Mouse (Mus musculus) forebrain, embryonic 12.5 days (tissue): ENCODE measurements at regions not wholly inside any gene's neighbourhood (a gene's known extent, or its start where the extent isn't known, plus 50 kb on each side); places are given as distances from the start of the nearest gene placed in this dataset.
A peak's percentile ranks its signal among the peaks of the same experiment; 100 is the strongest.

ENCODE experiments used
- ATAC-seq: fragments of 200-750 bp; cut with Nextera tagmentation; 2 replicates; pipeline ENCODE4 v1.8.0; 2017; ENCODE audit warnings: moderate TSS enrichment; ENCODE audit not compliant: low FRiP score
- H3K27ac ChIP-seq: fragments of 300-500 bp; sonication (generic); 2 replicates; pipeline ENCODE4 v1.5.1; 2016; ENCODE audit warnings: mild to moderate bottlenecking
- H3K27me3 ChIP-seq: fragments of 300-500 bp; sonication (generic); 2 replicates; pipeline ENCODE4 v1.6.1; 2016; ENCODE audit warnings: mild to moderate bottlenecking
- H3K36me3 ChIP-seq: fragments of 300-500 bp; sonication (generic); replicated peaks from 2 replicates; pipeline ENCODE4 v1.6.1; 2016; ENCODE audit warnings: mild to moderate bottlenecking
- H3K4me1 ChIP-seq: fragments of 300-500 bp; sonication (generic); 2 replicates; pipeline ENCODE4 v1.6.1; 2016
- H3K4me2 ChIP-seq: fragments of 300-500 bp; sonication (generic); 2 replicates; pipeline ENCODE4 v1.6.1; 2016; ENCODE audit warnings: mild to moderate bottlenecking, moderate library complexity
- H3K4me3 ChIP-seq: fragments of 300-500 bp; sonication (generic); replicated peaks from 2 replicates; pipeline ENCODE4 v1.5.1; 2016; ENCODE audit warnings: mild to moderate bottlenecking
- H3K9ac ChIP-seq: fragments of 300-500 bp; sonication (generic); 2 replicates; pipeline ENCODE4 v1.6.1; 2016; ENCODE audit warnings: mild to moderate bottlenecking
- H3K9me3 ChIP-seq: fragments of 300-500 bp; sonication (generic); 2 replicates; pipeline ENCODE4 v1.6.1; 2016
- WGBS: fragments of 180-500 bp; shearing (Covaris S2); methylation state at CpG from one replicate; pipeline ENCODE4 v1.1.7; 2016; 5-methylcytosine and 5-hydroxymethylcytosine counted together

- Histone ChIP-seq H3K27me3 (no peaks in the 10 kb centered on the region), H3K9ac (no peak overlapping the region), H3K27ac (no peak overlapping the region), H3K4me2 (no peak overlapping the region), H3K4me1 (peaks cover 10% of the 10 kb centered on the region), H3K9me3 (no peaks in the 10 kb centered on the region), H3K4me3 (no peak overlapping the region), H3K36me3 (no peaks in the 10 kb centered on the region)
- ATAC-seq: no peak
- 87% methylated on average over 7 of the region's 8 CpGs for WGBS
These were observed 121.1 kb upstream of the Dock1 start for GRCm38 (mm10) chr7:134549286-134549919.

DNA sequence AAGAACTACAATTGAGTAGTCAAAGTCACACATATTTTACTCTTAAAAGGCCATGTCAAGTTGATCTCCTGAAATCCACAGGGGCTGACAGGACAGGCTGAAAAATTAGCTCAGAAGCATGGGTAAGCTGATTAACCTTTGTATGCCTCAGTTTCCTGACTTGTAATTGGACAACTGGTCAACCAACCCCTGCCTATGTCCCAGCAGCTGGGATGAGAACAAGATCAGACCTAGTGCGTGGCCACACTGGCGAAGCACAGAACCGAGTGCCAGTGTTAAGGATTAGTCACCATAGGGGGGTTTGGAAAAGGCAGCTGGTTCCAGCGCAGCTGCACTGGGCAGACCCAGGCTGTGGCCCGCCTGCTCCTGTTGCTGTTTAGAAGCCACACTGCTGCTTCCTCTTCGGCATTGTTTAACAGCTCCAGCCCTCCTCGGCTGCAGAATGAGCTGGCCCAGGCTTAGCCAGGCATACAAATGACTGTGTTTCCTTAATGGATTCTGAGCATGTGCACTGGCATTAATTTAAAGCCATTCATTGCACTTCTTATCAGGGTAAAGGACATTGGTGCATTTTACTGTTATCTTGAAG, 120.1 kb upstream of the Dock1 start:
- Histone ChIP-seq H3K9me3 (no peaks in the 10 kb centered on the region), H3K9ac (no peak overlapping the region), H3K27me3 (no peaks in the 10 kb centered on the region), H3K4me3 (no peak overlapping the region), H3K27ac (no peak overlapping the region), H3K36me3 (no peaks in the 10 kb centered on the region), H3K4me2 (no peak overlapping the region), H3K4me1 (peaks cover 10% of the 10 kb centered on the region)
- peak; percentile 72 for ATAC-seq
- 17% methylated on average over 7 of the region's 7 CpGs for WGBS

DNA sequence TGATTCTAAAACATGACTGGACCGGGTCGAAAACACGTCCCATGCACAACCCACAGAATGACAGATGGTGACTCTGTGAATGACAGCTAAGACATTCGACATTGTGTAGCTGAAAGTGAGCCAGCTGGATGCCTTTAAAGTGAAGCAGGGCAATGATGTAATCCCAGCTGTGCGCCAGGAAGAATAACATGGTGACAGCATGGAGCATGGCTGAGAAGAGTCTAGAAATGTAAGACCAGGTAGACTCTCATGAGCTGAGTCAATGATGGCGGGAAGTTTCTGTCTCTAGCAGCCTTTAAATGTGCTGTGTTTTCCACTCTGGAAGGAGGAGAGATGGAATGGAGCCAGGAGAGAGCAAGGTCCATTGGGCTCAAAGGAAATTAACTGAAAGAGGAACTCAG, 118.4 kb upstream of the Dock1 start:
- WGBS: 81% methylated on average over 6 of the region's 6 CpGs

GRCm38 (mm10) chr7:134556061-134556460, 114.4 kb upstream of the Dock1 start:
- H3K9ac ChIP-seq: no peak overlapping the region
- H3K4me3 ChIP-seq: no peak overlapping the region
- H3K36me3 ChIP-seq: no peaks in the 10 kb centered on the region
- 69% methylated on average over 4 of the region's 4 CpGs for WGBS
- H3K27me3 ChIP-seq: no peaks in the 10 kb centered on the region
- no peak for ATAC-seq
- no peak overlapping the region for H3K4me2 ChIP-seq
- H3K9me3 ChIP-seq: no peaks in the 10 kb centered on the region
- H3K27ac ChIP-seq: no peak overlapping the region
- 0 out of 2 replicates have a peak, but pooled peaks cover 4% of the 10 kb centered on the region for H3K4me1 ChIP-seq

More for the DNA sequence above, 118.4 kb upstream of the Dock1 start:
- Histone ChIP-seq H3K4me1 (peaks cover 10% of the 10 kb centered on the region), H3K9me3 (no peaks in the 10 kb centered on the region), H3K4me3 (no peak overlapping the region), H3K9ac (no peak overlapping the region), H3K4me2 (no peak overlapping the region), H3K27ac (no peak overlapping the region), H3K27me3 (no peaks in the 10 kb centered on the region), H3K36me3 (no peaks in the 10 kb centered on the region)
- ATAC-seq: no peak

DNA sequence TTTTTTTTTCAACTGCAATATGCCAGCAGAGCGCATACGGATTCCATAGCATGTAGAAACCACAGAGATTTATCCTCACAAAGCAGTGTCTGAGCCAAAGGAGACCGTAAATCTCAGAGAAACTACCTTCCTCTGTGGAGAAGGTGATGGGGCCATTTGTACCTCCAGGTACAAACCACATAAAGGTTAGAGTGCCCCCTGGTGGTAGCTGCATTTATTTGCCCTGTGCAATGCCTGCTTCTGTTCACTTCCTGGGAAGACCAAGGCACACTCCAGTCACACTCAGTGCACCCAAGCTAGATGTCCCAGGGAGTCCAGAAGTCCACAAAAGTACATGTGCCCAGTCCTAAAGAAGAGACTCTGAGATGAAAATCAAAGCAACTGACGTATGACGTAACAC, 104.1 kb upstream of the Dock1 start:
- H3K4me1 ChIP-seq: no peaks in the 10 kb centered on the region
- ATAC-seq: no peak

GRCm38 (mm10) chr7:134569247-134569646, 101.2 kb upstream of the Dock1 start:
- Histone ChIP-seq H3K36me3 (no peaks in the 10 kb centered on the region), H3K9me3 (no peaks in the 10 kb centered on the region), H3K27me3 (no peaks in the 10 kb centered on the region), H3K4me2 (no peak overlapping the region), H3K27ac (no peak overlapping the region), H3K4me1 (no peaks in the 10 kb centered on the region), H3K9ac (no peak overlapping the region), H3K4me3 (no peak overlapping the region)
- 89% methylated on average over 3 of the region's 3 CpGs for WGBS
- no peak for ATAC-seq

More for the DNA sequence above, 104.1 kb upstream of the Dock1 start:
- WGBS: 85% methylated on average over 5 of the region's 5 CpGs
- Histone ChIP-seq H3K9ac (no peak overlapping the region), H3K4me2 (no peak overlapping the region), H3K27ac (no peak overlapping the region), H3K9me3 (no peaks in the 10 kb centered on the region), H3K36me3 (no peaks in the 10 kb centered on the region), H3K27me3 (no peaks in the 10 kb centered on the region), H3K4me3 (no peak overlapping the region)

- Histone ChIP-seq H3K4me1 (no peaks in the 10 kb centered on the region), H3K4me3 (no peak overlapping the region), H3K4me2 (no peak overlapping the region), H3K9ac (no peak overlapping the region), H3K36me3 (no peaks in the 10 kb centered on the region), H3K27me3 (no peaks in the 10 kb centered on the region), H3K27ac (no peak overlapping the region), H3K9me3 (no peaks in the 10 kb centered on the region)
- no peak for ATAC-seq
- WGBS: 93% methylated on average over 5 of the region's 5 CpGs
These were observed 100.2 kb upstream of the Dock1 start for GRCm38 (mm10) chr7:134570176-134570810.

- ATAC-seq: no peak
- no peaks in the 10 kb centered on the region for H3K9me3 ChIP-seq
- no peaks in the 10 kb centered on the region for H3K27me3 ChIP-seq
These were observed 88.7 kb upstream of the Dock1 start for GRCm38 (mm10) chr7:134581746-134582145.

GRCm38 (mm10) chr7:134585478-134585877, 85.0 kb upstream of the Dock1 start:
- no peak overlapping the region for H3K4me2 ChIP-seq
- WGBS: 93% methylated on average over 5 of the region's 5 CpGs
- no peak overlapping the region for H3K9ac ChIP-seq
- H3K27me3 ChIP-seq: no peaks in the 10 kb centered on the region
- no peaks in the 10 kb centered on the region for H3K4me1 ChIP-seq
- no peak overlapping the region for H3K4me3 ChIP-seq
- no peaks in the 10 kb centered on the region for H3K36me3 ChIP-seq
- H3K9me3 ChIP-seq: no peaks in the 10 kb centered on the region
- no peak overlapping the region for H3K27ac ChIP-seq
- no peak for ATAC-seq

More at GRCm38 (mm10) chr7:134581746-134582145, 88.7 kb upstream of the Dock1 start:
- Histone ChIP-seq H3K4me3 (no peak overlapping the region), H3K9ac (no peak overlapping the region), H3K4me2 (no peak overlapping the region), H3K36me3 (no peaks in the 10 kb centered on the region), H3K4me1 (no peaks in the 10 kb centered on the region), H3K27ac (no peak overlapping the region)

GRCm38 (mm10) chr7:134586990-134587389, 83.5 kb upstream of the Dock1 start:
- no peak overlapping the region for H3K27ac ChIP-seq
- H3K9me3 ChIP-seq: no peaks in the 10 kb centered on the region
- no peaks in the 10 kb centered on the region for H3K4me1 ChIP-seq
- WGBS: 93% methylated on average over 6 of the region's 6 CpGs
- no peak overlapping the region for H3K9ac ChIP-seq
- H3K4me3 ChIP-seq: no peak overlapping the region
- H3K4me2 ChIP-seq: no peak overlapping the region
- no peaks in the 10 kb centered on the region for H3K36me3 ChIP-seq
- no peak for ATAC-seq
- H3K27me3 ChIP-seq: no peaks in the 10 kb centered on the region

DNA sequence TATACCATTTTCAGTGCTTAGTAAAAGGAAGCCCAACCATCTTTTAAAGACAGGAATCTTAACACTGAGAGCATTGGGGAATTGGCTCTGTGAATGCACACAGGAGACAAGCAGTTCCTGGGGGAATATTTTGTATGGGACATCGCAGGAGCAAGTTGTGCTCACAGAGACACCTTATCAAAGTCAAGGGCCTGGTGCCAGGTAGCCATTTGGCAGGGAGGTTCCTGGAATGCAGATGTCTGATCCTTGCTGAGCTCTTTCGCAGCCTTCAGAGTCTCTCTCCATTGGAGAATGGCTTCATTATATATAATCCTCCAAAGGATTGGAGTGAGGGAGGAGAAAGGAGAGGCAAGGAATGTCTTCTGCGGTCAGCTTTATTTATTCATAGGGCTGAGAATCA, 62.6 kb upstream of the Dock1 start:
- Histone ChIP-seq H3K4me1 (no peaks in the 10 kb centered on the region), H3K27ac (no peak overlapping the region), H3K9ac (no peak overlapping the region), H3K36me3 (no peaks in the 10 kb centered on the region), H3K9me3 (no peaks in the 10 kb centered on the region), H3K27me3 (no peaks in the 10 kb centered on the region), H3K4me2 (no peak overlapping the region), H3K4me3 (no peak overlapping the region)
- WGBS: 83% methylated on average over 3 of the region's 3 CpGs
- ATAC-seq: no peak

DNA sequence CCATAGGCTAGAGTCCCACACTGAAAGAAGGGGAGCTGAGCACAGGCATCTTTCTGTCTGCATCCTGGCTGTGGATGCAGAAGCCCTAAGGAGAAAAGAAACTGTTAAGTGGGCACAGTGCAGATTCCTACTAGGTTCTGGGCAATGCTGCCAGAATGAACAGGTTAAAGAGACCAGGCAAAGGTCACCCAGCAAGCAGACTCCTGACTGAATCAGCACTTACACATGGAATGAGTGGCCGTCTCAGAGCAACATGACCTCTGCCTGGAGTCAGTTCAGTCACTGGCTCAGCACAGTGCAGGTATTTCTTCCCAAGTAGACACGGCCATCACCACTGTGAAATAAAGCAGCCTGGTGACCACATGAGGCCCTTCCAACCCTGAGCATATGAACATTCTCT, 60.3 kb upstream of the Dock1 start:
- Histone ChIP-seq H3K9me3 (no peaks in the 10 kb centered on the region), H3K36me3 (no peaks in the 10 kb centered on the region), H3K4me1 (no peaks in the 10 kb centered on the region), H3K9ac (no peak overlapping the region), H3K4me2 (no peak overlapping the region), H3K27me3 (no peaks in the 10 kb centered on the region), H3K4me3 (no peak overlapping the region), H3K27ac (no peak overlapping the region)
- no peak for ATAC-seq
- WGBS: 80% methylated on average over 2 of the region's 2 CpGs

- H3K9ac ChIP-seq: no peak overlapping the region
- no peaks in the 10 kb centered on the region for H3K36me3 ChIP-seq
- no peak for ATAC-seq
- no peaks in the 10 kb centered on the region for H3K9me3 ChIP-seq
- no peak overlapping the region for H3K4me3 ChIP-seq
- 86% methylated on average over 9 of the region's 9 CpGs for WGBS
- no peaks in the 10 kb centered on the region for H3K27me3 ChIP-seq
- H3K27ac ChIP-seq: no peak overlapping the region
- H3K4me1 ChIP-seq: no peaks in the 10 kb centered on the region
- H3K4me2 ChIP-seq: no peak overlapping the region
These were observed 59.1 kb upstream of the Dock1 start for GRCm38 (mm10) chr7:134611371-134611770.
